Mouse (Mus musculus): ENCODE data around the gene Zbtb12. TPM values are rescaled to one million over a fixed set of nuclear protein-coding genes. Genes with fewer than 3 reads are reported as not detected.
"Not testable (repeated sequence)": the region's sequence is repeated elsewhere in the genome, so short reads cannot be mapped to it uniquely, and the experiment has no call there.

The Zbtb12 gene
- total RNA-seq, 2 experiments from 2014 or later = 8.6 to 8.8 TPM

DNA sequence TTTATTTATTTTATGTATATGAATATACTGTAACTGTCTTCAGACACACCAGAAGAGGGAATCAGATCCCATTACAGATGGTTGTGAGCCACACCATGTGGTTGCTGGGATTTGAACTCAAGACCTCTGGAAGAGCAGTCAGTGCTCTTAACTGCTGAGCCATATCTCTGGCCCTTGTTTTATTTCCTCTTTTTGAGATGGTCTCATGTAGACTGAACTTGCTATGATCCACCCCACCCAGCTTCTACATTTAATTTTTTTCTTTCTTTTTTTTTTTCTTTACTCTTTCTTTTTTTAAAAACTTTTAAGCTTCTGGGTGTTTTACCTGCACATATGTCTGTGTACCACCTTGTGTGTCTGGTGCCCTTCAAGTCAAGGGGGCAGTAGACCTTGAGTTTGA, 21.5 kb downstream of the Zbtb12 start:
- not testable (repeated sequence) for DNase-seq (ENCODE audit: low spot score in 2 of 2)

DNA sequence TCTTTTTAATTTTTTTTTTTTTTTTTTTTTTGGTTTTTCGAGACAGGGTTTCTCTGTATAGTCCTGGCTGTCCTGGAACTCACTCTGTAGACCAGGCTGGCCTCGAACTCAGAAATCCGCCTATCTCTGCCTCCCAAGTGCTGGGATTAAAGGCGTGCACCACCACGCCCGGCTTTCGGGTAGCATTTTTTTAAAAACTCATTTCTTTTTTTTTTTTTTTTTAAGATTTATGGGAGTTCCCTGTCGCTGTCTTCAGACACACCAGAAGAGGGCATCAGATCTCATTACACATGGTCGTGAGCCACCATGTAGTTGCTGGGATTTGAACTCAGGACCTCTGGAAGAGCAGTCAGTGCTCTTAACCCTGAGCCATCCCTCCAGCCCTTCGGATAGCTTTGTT, 22.7 kb downstream of the Zbtb12 start:
- not testable (repeated sequence) for DNase-seq (ENCODE audit: low spot score in 2 of 2)

DNA sequence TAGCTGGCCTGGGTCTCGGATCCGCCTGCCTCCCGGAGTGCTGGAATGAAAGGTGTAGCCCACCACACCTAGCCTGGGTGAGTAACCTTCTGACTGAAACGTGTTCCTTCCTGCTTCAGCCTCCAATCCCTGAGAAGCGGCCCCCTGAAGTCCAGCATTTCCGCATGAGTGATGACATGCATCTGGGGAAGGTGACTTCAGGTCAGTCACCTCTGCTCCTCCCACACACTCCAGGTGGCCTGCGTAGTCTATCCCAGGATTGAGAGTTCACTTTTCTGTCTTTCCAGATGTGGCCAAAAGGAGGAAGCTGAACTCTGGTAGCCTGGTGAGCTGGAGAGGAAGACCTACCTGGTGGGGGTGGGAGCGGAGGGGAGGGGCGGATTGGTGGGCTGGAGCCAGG, 23.6 kb downstream of the Zbtb12 start:
- no peak for DNase-seq (ENCODE audit: low spot score in 2 of 2)

DNA sequence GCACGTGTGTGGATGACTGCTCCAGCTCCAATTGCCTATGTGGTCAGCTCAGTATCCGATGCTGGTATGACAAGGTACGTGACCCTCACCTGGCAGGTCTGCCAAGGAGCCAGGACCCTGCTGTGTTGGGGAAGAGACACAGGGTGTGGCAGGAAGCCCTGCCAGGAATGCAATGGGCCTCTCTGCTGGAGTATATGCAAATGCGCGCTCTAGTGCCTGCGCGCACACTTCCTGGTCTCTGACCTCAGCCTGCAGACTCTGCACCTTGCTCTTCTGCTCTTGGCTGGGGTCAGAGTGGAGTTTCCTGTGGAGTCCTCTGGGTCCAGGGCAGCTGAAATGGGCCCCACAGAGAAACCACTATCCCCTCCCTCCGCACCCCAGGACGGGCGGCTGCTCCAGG, 31.7 kb downstream of the Zbtb12 start:
- DNase-seq (ENCODE audit: low spot score in 2 of 2) = no peak

DNA sequence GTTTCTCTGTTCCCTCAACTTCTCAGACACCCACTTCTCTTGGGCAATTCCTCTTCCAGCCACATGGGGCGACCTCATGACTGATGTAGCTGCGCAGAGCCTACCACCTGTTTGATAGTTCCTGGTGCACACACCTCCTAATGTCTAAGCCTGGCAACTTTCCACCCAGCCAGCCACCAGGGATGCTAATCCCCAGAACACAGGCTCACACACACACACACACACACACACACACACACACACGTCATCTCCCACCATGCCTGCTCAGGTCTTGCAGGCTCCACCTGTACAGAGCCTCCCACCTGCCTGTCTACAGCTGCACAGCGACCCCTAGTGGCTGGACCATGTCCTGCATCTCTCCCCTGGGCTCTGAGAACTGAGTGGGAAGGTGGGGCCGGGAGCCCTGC, 32.7 kb downstream of the Zbtb12 start:
- DNase-seq (ENCODE audit: low spot score in 2 of 2) = peak in 1 of 2 experiments; percentile 52

DNA sequence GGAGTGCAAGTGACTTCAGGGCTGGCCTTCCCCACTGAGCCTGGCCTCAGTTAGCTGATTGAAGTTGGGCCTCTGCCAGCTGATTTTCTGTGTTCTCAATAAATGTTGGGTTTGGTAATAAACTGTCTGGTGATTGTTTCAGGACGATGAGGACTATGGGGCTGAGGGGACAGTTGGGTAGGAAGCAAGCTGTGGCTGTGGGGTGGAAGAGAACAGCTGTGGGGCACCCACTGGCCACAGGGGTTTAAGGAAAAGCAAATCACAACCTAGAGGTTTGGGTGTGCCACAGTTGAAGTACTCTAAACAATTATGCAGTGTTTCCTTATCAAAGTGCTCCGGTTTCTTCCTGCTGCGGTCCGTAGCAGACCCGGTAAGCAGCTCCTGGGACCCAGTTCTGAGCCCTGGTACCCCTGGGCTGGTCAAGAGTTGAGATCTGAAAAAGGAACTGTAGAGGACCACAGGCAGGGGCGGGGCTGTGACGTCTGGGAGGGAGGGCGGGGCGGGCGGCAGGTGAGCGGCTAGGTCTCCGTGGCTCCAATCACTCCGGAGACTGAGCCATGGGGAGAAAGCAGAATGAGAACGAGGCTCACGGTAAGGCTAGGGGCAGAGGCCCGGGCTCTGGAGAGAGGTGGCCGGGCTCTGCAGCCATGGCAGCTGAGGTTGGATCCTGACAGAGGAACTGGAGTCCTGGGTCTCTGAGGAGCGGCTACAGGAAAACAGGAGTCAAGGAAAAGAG, 34.8 kb downstream of the Zbtb12 start, which contains the start of gene Slc44a4:
Slc44a4 (plus strand) TSS at position 537 of the 736 bp plus-strand sequence.
- no peak for DNase-seq (ENCODE audit: low spot score in 2 of 2)

DNA sequence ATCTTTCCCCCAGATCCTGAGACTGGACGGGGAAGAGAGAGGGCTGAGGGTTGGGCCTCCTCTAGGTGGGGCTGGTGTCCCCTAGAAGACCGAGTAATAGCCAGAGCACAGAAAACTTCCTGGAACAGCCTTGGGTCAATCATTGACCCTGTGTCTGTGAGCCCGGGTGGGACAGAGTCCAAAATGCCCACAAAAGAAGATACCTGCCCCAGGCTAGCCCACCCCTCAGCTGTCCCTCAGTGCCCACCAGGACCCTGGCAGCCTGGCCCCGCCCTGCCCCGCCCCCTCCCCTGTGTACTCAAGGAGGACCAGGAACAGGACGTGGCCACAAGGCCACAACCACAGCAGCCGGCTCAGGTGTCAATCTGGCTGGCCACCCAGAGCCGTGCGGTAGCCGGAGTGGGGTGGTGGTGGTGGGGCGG, 36.1 kb downstream of the Zbtb12 start:
- no peak for DNase-seq (ENCODE audit: low spot score in 2 of 2)

DNA sequence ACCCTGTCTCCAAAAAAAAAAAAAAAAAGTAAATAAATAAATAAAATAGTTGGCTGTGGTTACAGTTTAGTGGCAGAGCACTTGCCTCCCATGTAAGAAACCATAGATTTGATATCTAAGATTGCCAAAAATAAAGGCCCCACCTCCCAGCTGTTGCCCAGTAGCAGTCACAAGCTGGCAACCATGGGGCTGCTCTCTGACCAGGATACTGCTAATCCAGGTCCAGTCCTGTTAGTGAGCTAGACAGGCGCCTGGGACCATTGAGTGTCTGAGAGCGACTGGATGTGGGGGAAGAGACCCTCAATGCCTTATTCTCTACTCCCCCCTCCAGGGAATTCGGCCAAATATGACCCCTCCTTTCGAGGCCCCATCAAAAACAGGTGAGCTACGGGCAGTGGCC, 37.0 kb downstream of the Zbtb12 start:
- DNase-seq (ENCODE audit: low spot score in 2 of 2) = no peak

DNA sequence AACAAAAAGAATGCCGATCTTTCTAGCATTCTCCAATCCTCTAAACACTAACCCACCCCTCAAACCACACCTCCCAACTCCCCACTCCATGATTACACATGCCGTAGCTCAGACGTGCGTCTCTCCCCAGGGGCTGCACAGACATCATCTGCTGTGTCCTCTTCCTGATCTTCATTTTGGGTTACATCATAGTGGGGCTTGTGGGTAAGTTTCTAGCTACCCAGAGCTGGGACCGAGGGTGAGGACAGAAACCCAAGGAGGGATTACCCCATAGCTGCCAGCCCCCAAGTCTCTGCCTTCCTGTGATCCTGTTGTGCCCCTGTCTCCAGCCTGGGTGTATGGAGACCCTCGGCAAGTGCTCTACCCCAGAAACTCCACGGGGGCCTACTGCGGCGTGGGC, 37.9 kb downstream of the Zbtb12 start:
- no peak for DNase-seq (ENCODE audit: low spot score in 2 of 2)

DNA sequence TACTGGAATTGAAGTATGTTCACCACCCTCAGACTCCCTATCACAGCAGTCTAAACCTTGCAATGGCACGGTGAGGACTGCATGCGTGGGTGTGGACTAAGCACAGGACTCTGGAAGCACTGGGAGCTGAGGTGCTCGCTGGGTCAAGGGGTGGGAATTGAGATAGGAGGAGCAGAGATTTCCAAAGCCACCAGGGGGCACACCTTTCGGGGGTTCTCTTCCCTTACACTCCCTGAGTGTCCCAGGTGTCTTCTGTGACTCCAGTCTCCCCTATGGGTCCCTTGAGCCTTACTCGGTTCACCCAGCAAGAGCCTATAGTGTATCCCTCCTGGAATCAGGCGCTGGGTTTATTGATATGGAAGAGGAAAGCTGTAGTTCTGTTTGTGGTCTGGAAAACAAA, 43.7 kb downstream of the Zbtb12 start:
- no peak for DNase-seq (ENCODE audit: low spot score in 2 of 2)

DNA sequence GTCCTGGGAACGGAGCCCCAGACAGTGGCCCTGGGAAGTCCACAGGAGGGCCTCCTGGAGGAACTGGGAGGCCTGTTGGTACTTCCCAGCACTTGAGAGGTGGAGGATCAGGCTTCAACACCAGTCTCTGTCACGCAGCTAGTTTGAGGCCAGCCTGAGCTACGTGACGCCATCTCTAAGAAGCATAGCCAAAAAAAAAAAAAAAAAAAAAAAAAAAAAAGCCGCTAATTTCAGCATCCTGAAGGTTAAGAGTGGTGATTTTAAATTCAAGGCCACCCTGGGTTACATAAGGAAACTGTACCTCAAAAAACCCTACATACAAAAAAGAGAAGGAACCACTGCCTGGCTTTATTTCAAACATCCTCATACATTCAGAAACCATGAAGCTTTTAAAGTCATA, 45.0 kb downstream of the Zbtb12 start:
- no peak for DNase-seq (ENCODE audit: low spot score in 2 of 2)

DNA sequence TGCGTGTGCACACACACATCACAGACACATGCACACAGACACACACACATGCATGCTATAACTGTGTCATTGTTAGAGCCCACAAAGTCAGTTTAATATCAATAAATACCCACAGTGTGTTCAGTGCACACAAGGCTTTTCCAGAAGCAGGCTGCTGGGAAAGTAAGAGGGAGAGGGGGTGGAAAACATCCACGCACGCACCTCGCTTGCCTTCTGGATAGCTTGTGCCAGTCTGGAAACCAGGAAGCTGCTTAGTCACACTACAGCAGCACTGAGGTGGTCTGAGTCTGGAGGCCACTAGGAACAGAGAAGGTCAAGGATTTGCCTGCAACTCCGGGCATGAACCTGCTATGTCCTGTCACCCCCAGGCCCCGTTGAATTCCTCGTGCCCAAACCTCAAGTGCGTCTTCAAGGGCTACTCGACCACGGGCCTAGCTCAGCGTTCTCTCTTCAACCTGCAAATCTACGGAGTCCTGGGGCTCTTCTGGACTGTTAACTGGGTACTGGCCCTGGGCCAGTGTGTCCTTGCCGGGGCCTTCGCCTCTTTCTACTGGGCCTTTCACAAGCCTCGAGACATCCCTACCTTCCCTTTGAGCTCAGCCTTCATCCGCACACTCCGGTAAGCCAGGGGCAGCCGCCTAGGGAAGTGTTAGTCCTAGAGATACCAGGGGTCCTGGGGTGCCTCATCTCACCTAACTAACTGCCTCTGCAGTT, 48.2 kb downstream of the Zbtb12 start:
- peak in 1 of 2 experiments; percentile 39 for DNase-seq (ENCODE audit: low spot score in 2 of 2)

DNA sequence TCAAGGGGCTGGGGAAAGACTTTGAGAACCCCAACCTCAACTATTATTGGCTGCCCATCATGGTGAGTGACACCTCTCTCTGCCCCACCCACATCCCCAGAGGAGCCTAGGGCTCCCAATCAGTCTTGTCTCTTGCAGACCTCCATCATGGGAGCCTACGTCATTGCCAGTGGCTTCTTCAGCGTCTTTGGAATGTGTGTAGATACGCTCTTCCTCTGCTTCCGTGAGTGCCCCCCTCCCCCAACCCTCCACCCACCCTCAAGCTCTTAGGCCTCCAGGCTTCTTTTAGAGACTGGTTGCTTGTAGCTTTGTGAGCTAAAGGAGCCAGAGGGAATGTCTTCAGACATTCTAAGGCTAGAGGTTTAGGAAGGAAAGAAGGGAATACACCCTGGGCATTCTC, 49.6 kb downstream of the Zbtb12 start:
- no peak for DNase-seq (ENCODE audit: low spot score in 2 of 2)

DNA sequence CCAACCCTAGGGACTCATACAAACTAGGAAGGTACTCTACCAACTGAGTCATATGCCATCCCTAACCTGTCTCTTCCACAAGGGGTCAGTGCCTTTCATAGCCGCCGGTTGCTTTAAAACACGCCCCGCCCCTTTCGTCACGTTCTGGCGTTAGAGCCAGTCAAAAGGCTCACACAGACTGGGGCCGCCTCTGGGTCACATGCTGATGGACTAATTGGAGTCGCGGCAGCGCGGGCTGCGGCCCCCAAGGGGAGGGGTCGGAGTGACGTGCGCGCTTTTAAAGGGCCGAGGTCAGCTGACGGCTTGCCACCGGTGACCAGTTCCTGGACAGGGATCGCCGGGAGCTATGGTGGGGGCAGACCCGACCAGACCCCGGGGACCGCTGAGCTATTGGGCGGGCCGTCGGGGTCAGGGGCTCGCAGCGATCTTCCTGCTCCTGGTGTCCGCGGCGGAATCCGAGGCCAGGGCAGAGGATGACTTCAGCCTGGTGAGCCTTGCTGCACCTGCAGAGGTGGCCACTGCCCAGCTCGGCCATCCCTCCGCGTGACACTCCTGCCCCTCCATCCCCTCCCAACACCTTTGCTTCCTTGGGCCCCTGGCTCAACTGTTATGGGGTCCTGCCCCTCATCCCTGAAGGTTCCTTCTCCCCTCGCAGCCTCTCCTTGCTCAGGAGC, 51.9 kb downstream of the Zbtb12 start, which contains the start of gene Neu1:
Neu1 (plus strand) TSS at position 193 of the 674 bp plus-strand sequence.
- peak; percentile 97 to 99 for DNase-seq (ENCODE audit: low spot score in 2 of 2)

DNA sequence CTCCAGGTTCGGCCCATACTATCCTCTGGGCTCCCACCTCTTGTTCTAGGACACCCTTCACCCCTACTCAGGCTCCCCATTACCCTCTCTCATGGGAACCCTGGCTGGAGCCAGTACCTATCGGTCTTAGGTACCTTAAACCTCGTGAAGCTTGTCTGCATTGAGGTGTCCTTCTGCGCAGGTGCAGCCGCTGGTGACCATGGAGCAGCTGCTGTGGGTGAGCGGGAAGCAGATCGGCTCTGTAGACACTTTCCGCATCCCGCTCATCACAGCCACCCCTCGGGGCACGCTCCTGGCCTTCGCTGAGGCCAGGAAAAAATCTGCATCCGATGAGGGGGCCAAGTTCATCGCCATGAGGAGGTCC, 52.4 kb downstream of the Zbtb12 start:
- peak in 1 of 2 experiments; percentile 30 for DNase-seq (ENCODE audit: low spot score in 2 of 2)

DNA sequence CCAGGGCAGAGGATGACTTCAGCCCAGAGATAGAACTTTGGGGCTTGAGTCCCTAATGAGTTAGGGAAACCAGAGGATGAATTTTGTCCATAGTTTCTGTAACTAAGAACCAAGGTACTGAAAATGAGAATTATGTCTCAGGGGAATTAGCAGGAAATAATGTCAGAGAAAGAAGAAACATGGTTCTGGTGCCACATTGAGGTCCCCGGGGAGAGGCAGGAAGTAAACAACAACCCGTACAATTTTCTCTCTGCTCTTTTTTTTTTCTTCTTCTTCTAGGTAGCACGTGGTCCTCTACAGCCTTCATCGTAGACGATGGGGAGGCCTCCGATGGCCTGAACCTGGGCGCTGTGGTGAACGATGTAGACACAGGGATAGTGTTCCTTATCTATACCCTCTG, 53.0 kb downstream of the Zbtb12 start:
- DNase-seq (ENCODE audit: low spot score in 2 of 2) = no peak

DNA sequence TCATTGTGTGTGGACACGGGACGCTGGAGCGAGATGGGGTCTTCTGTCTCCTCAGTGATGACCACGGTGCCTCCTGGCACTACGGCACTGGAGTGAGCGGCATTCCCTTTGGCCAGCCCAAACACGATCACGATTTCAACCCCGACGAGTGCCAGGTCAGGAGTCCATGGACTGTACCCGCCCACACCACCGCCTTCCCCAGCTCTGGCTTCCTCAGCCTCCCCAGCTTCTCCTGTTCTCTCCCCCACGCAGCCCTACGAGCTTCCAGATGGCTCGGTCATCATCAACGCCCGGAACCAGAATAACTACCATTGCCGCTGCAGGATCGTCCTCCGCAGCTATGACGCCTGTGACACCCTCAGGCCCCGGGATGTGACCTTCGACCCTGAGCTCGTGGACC, 54.7 kb downstream of the Zbtb12 start:
- peak in 1 of 2 experiments; percentile 31 for DNase-seq (ENCODE audit: low spot score in 2 of 2)

DNA sequence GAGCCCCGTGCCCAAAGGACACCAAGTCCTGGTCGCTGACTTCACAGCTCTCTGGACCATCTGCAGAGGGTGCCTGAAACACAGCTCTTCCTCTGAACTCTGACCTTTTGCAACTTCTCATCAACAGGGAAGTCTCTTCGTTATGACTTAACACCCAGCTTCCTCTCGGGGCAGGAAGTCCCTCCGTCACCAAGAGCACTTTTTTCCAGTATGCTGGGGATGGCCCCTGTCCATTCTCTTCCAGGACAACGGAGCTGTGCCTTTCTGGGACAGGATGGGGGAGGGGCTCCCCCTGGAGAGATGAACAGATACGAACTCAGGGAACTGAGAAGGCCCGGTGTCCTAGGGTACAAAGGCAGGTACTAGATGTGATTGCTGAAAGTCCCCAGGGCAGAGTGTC, 55.5 kb downstream of the Zbtb12 start:
- DNase-seq (ENCODE audit: low spot score in 2 of 2) = no peak

DNA sequence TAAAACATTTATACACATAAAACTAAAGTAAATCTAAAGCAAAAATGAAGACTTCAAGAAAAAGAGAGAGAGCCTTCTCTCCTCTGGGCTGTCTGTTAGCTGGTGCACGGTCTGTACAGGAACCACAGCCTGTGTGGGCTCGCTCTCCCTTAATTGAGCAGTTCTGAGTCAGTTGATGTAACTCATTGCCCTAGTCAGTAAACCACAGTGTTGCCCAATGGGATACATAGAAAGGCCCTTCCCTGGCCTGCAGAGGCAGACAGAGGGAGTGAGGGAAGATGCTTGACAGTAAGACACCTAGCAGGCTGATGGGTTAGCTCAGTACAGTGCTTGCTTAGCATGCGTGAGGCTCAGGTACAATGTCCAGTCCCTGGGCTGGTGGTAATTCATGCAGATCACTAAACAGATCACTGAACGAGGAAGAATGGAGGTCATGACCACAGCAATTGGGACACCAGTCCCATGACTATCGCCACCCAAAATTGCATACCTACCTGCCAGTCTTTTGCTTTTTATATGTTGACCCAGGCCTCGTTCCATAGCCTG, 58.8 kb downstream of the Zbtb12 start:
- DNase-seq (ENCODE audit: low spot score in 2 of 2) = no peak

DNA sequence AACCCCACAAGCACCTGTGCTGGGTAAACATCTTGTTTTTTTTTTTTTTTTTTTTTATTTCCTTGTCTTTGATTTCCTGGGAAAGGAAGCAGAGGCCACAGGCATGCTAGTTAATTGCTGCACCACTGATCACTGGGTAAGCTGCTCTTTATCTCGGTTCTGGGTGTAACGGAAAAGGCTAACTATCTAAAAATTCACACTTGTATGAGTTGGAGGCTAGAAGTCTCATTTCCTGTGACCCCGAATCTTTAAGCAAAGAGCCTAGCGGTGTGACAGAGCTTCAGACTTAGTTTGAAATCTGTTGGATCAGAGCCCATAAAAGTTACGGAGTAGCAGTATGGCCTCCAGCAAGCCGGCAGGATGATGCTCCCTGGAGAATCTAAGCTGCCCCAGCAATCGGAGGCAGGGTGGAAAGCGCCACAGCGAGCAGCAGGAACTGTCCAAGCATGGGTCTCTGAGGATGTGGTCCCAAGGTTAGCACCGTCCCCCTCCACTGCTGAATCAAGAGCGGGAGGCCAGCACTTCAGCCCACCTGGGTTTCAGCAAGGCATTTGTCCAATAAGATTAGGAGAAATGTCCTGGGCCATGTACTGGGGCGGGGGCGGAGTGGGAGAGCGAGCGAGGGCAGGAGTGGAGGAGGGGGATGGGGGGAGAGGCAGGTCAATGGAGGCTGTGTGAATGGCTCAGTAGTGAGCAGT, 62.2 kb downstream of the Zbtb12 start:
- no peak for DNase-seq (ENCODE audit: low spot score in 2 of 2)

DNA sequence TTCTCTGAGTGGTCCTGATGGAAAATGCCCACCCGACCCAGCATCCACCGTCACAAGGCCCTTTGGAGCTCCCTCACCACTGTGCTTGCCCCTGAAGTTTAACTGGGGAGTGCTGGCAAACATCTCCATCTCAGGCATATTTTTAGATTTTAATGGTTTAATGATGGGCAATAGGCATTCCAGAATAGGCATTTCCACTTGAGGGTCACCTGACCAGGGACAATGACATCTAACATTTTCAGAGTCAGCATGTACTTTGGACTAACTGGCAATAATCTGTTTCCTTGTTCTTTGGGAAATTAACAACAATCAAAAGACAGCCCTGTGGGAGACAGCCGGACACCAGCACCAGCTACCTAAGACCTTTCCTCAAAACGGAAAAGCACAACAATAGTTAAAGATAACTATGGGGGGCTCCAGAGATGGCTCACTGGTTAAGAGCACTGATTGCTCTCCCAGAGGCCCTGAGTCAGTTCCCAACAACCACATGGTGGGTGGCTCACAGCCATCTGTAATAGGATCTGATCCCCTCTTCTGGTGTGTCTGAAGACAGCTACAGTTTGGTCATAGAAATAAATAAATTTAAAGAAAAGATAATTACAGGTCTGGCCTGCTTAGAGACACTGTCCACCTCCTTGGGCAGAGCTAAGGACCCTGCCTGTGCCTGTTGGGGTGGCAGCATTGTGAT, 64.0 kb downstream of the Zbtb12 start:
- DNase-seq (ENCODE audit: low spot score in 2 of 2) = peak in 1 of 2 experiments; percentile 45
